Mouse (Mus musculus): ENCODE measurements around the gene Mmp11.

GRCm38 (mm10) chr10:75936909-75937667 is 792 bp upstream of the Mmp11 start:
- TF ChIP-seq POLR2A (IDR thresholded peaks at IDR 0.05; ENCODE audit: borderline replicate concordance, control insufficient read depth, low read depth, low read length) (no peak), CTCF (IDR thresholded peaks at IDR 0.05; ENCODE audit: control insufficient read depth, insufficient read depth, low read length) (no peak)
